11 mouse cellular contexts compared by ENCODE assay signal in genomic region chrX:11491235-11491634, GRCm38 (mm10).
DNase-seq lines count a peak whose midpoint lies in the region; ATAC-seq and TF ChIP-seq lines count a peak whose summit lies in the region.
"Had no signal": no experiment of that assay in that cellular context is flagged by ENCODE, and none has a peak within 500 bp of the region (broad histone marks: within the 10 kb centered on the region; RNA-seq: fewer than 3 reads in every experiment).

No protein-coding gene starts in this region.

- H3K4me3 ChIP-seq in embryonic facial prominence, embryonic 11.5 days (ENCODE audit: low read depth, low read length) = no peak overlapping the region
- H3K4me3 ChIP-seq in embryonic facial prominence, embryonic 10.5 days = no peak overlapping the region
- no peak overlapping the region for H3K4me3 ChIP-seq in lung, embryonic 14.5 days (ENCODE audit: low read depth, low read length)
- H3K4me3 ChIP-seq in embryonic facial prominence, embryonic 12.5 days = no peak overlapping the region
- no peak overlapping the region for H3K4me3 ChIP-seq in hindbrain, embryonic 13.5 days
- no peak overlapping the region for H3K4me3 ChIP-seq in kidney, embryonic 15.5 days (replicated peaks)

- H3K4me2 ChIP-seq in embryonic facial prominence, embryonic 11.5 days (ENCODE audit: low read depth, low read length) = no peak overlapping the region
- H3K4me2 ChIP-seq in lung, embryonic 14.5 days = no peak overlapping the region
- peak overlapping the region; percentile 37; the same call in 1 of the 2 replicates for H3K4me2 ChIP-seq in embryonic facial prominence, embryonic 12.5 days (replicated peaks)
- no peak overlapping the region for H3K4me2 ChIP-seq in hindbrain, embryonic 13.5 days
- H3K4me2 ChIP-seq in kidney, embryonic 15.5 days = no peak overlapping the region

- H3K4me1 ChIP-seq in embryonic facial prominence, embryonic 11.5 days (ENCODE audit: control insufficient read depth, insufficient read depth, low read length) = peaks cover 2% of the 10 kb centered on the region; the same call in 1 of the 2 replicates
- H3K4me1 ChIP-seq in embryonic facial prominence, embryonic 10.5 days = peaks cover 40% of the 10 kb centered on the region
- H3K4me1 ChIP-seq in lung, embryonic 14.5 days (ENCODE audit: insufficient read depth) = 0 out of 2 replicates have a peak, but pooled peaks cover 3% of the 10 kb centered on the region
- H3K4me1 ChIP-seq in embryonic facial prominence, embryonic 12.5 days = peaks cover 23% of the 10 kb centered on the region
- H3K4me1 ChIP-seq in hindbrain, embryonic 13.5 days (replicated peaks) = peaks cover 47% of the 10 kb centered on the region
- H3K4me1 ChIP-seq in kidney, embryonic 15.5 days = peaks cover 24% of the 10 kb centered on the region

- no peaks in the 10 kb centered on the region; the same call in none of the 2 replicates for H3K27me3 ChIP-seq in embryonic facial prominence, embryonic 11.5 days (ENCODE audit: control insufficient read depth, insufficient read depth, low read length)
- peaks cover 99% of the 10 kb centered on the region for H3K27me3 ChIP-seq in embryonic facial prominence, embryonic 10.5 days (replicated peaks; ENCODE audit: low read depth, poor library complexity, severe bottlenecking)
- H3K27me3 ChIP-seq in lung, embryonic 14.5 days (ENCODE audit: insufficient read depth, low read length) = no peaks in the 10 kb centered on the region
- H3K27me3 ChIP-seq in embryonic facial prominence, embryonic 12.5 days = 0 out of 2 replicates have a peak, but pooled peaks cover 2% of the 10 kb centered on the region
- H3K27me3 ChIP-seq in hindbrain, embryonic 13.5 days = peaks cover 8% of the 10 kb centered on the region; the same call in 1 of the 2 replicates
- peaks cover 67% of the 10 kb centered on the region for H3K27me3 ChIP-seq in kidney, embryonic 15.5 days

- no peaks in the 10 kb centered on the region for H3K36me3 ChIP-seq in embryonic facial prominence, embryonic 11.5 days (replicated peaks; ENCODE audit: control insufficient read depth, insufficient read depth, low read depth, low read length)
- H3K36me3 ChIP-seq in embryonic facial prominence, embryonic 10.5 days (replicated peaks) = no peaks in the 10 kb centered on the region
- no peaks in the 10 kb centered on the region for H3K36me3 ChIP-seq in lung, embryonic 14.5 days (ENCODE audit: insufficient read depth)
- no peaks in the 10 kb centered on the region for H3K36me3 ChIP-seq in embryonic facial prominence, embryonic 12.5 days
- no peaks in the 10 kb centered on the region for H3K36me3 ChIP-seq in hindbrain, embryonic 13.5 days
- H3K36me3 ChIP-seq in kidney, embryonic 15.5 days = no peaks in the 10 kb centered on the region

- no peaks in the 10 kb centered on the region for H3K9me3 ChIP-seq in embryonic facial prominence, embryonic 11.5 days (replicated peaks; ENCODE audit: control insufficient read depth, low read length)
- no peaks in the 10 kb centered on the region for H3K9me3 ChIP-seq in embryonic facial prominence, embryonic 10.5 days
- no peaks in the 10 kb centered on the region for H3K9me3 ChIP-seq in lung, embryonic 14.5 days (ENCODE audit: low read depth, low read length)
- no peaks in the 10 kb centered on the region for H3K9me3 ChIP-seq in embryonic facial prominence, embryonic 12.5 days
- H3K9me3 ChIP-seq in hindbrain, embryonic 13.5 days = no peaks in the 10 kb centered on the region
- no peaks in the 10 kb centered on the region for H3K9me3 ChIP-seq in kidney, embryonic 15.5 days (replicated peaks)

- 0 out of 2 replicates have a peak, but pooled peaks have one; percentile 35 for ATAC-seq in embryonic facial prominence, embryonic 11.5 days (replicated peaks; ENCODE audit: insufficient number of reproducible peaks, low FRiP score, low TSS enrichment, low read depth)
- no peak for ATAC-seq in lung, embryonic 14.5 days (ENCODE audit: insufficient read depth)
- ATAC-seq in embryonic facial prominence, embryonic 12.5 days (ENCODE audit: insufficient number of reproducible peaks, insufficient read depth, low FRiP score, low TSS enrichment) = no peak
- no peak for ATAC-seq in hindbrain, embryonic 13.5 days (ENCODE audit: low FRiP score)
- no peak for ATAC-seq in kidney, embryonic 15.5 days (replicated peaks; ENCODE audit: low FRiP score)

- H3K27ac ChIP-seq in embryonic facial prominence, embryonic 11.5 days (replicated peaks; ENCODE audit: low read depth, low read length) = no peak overlapping the region
- no peak overlapping the region for H3K27ac ChIP-seq in embryonic facial prominence, embryonic 10.5 days (replicated peaks)
- no peak overlapping the region for H3K27ac ChIP-seq in lung, embryonic 14.5 days (ENCODE audit: low read depth)
- H3K27ac ChIP-seq in embryonic facial prominence, embryonic 12.5 days = no peak overlapping the region
- H3K27ac ChIP-seq in hindbrain, embryonic 13.5 days = 0 out of 2 replicates have a peak overlapping the region, but pooled peaks have one; percentile 19
- no peak overlapping the region for H3K27ac ChIP-seq in kidney, embryonic 15.5 days

- TF ChIP-seq CTCF in lung, embryonic 14.5 days (IDR thresholded peaks at IDR 0.05; ENCODE audit: low read depth) = no peak

- H3K9ac ChIP-seq in embryonic facial prominence, embryonic 11.5 days (replicated peaks; ENCODE audit: low read length) = no peak overlapping the region
- no peak overlapping the region for H3K9ac ChIP-seq in lung, embryonic 14.5 days
- H3K9ac ChIP-seq in embryonic facial prominence, embryonic 12.5 days = no peak overlapping the region
- H3K9ac ChIP-seq in hindbrain, embryonic 13.5 days = no peak overlapping the region
- H3K9ac ChIP-seq in kidney, embryonic 15.5 days = no peak overlapping the region

- 23% methylated on average over 5 of the region's 5 CpGs for WGBS in embryonic facial prominence, embryonic 11.5 days
- 26% methylated on average over 5 of the region's 5 CpGs for WGBS in embryonic facial prominence, embryonic 10.5 days
- 31% methylated on average over 5 of the region's 5 CpGs for WGBS in lung, embryonic 14.5 days
- WGBS in embryonic facial prominence, embryonic 12.5 days = 26% methylated on average over 5 of the region's 5 CpGs
- WGBS in hindbrain, embryonic 13.5 days = 17% methylated on average over 5 of the region's 5 CpGs
- WGBS in kidney, embryonic 15.5 days = 38% methylated on average over 5 of the region's 5 CpGs

- no peak for DNase-seq in embryonic facial prominence, embryonic 11.5 days (ENCODE audit: low spot score)
- no peak for DNase-seq in embryonic facial prominence, embryonic 10.5 days (ENCODE audit: low spot score)
- peak; percentile 14 for DNase-seq in lung, embryonic 14.5 days
- DNase-seq in lung, adult 18-20 months = no peak
- DNase-seq in kidney, adult 18-20 months = no peak
- DNase-seq: gastrocnemius, postnatal 10 days; kidney, postnatal 36 days; liver had no signal
